Mouse (Mus musculus) megakaryocyte progenitor cell, adult 5-6 weeks (primary cell): ENCODE results near the gene Fars2. TPM values are rescaled to one million over a fixed set of nuclear protein-coding genes. Genes with fewer than 3 reads are reported as not detected.

Experiments used
- total RNA-seq, 2 experiments: library from RNA; stranded (forward) in 1 of 2; stranded (reverse) in 1 of 2; fragments of 157-497, 149-512 nt in 1 of 2; fragments of 200-1000 nt in 1 of 2; gene quantifications; 2 replicates each; pipeline versions ENCODE4 v1.2.3 to v1.2.4; 2015 to 2017

Fars2 gene
- total RNA-seq, 2 experiments from 2014 or later, result 23.9 to 48.5 TPM

Other genes with a start within 250 kb of the Fars2 start
- 37.2 and 51.3 TPM in 2 replicates for gene Rpp40, start 211.1 kb upstream of the Fars2 start, total RNA-seq (2015)
- gene Rpp40, start 211.1 kb upstream of the Fars2 start, total RNA-seq (2017), result 16.8 and 18.3 TPM in 2 replicates
- gene Ppp1r3g, start 158.6 kb upstream of the Fars2 start, total RNA-seq (2015), result not detected in 2 replicates
- gene Ppp1r3g, start 158.6 kb upstream of the Fars2 start, total RNA-seq (2017), result 0.24 TPM in 1 of 2 replicates, not detected in the other
- 12.3 and 14.0 TPM in 2 replicates for gene Lyrm4, start 114 bp downstream of the Fars2 start, total RNA-seq (2015)
- 13.5 and 15.5 TPM in 2 replicates for gene Lyrm4, start 114 bp downstream of the Fars2 start, total RNA-seq (2017)